Mouse (Mus musculus) intestine, postnatal 0 days (tissue): ENCODE measurements around the gene Snx30. TPM values are rescaled to one million over a fixed set of nuclear protein-coding genes. Genes with fewer than 3 reads are reported as not detected.

Experiments
- ATAC-seq: fragments of 200-750 bp; cut with Nextera tagmentation; 2 replicates; pipeline ENCODE4 v1.8.0; 2017; ENCODE audit warnings: mild to moderate bottlenecking, moderate TSS enrichment, moderate library complexity
- H3K27ac ChIP-seq: fragments of 300-500 bp; sonication (generic); 2 replicates; pipeline ENCODE4 v1.5.1; 2014; ENCODE audit warnings: mild to moderate bottlenecking, low read depth, low read length, moderate library complexity
- H3K27me3 ChIP-seq: fragments of 300-500 bp; sonication (generic); replicated peaks from 2 replicates; pipeline ENCODE4 v1.6.1; 2014; ENCODE audit warnings: low read length, mixed read lengths; ENCODE audit not compliant: control insufficient read depth, insufficient read depth
- H3K36me3 ChIP-seq: fragments of 300-500 bp; sonication (generic); 2 replicates; pipeline ENCODE4 v1.6.1; 2014; ENCODE audit warnings: mild to moderate bottlenecking, moderate library complexity; ENCODE audit not compliant: control insufficient read depth, insufficient read depth
- H3K4me1 ChIP-seq: fragments of 300-500 bp; sonication (generic); replicated peaks from 2 replicates; pipeline ENCODE4 v1.6.1; 2014; ENCODE audit warnings: antibody characterized with exemption, low read length, mixed read lengths; ENCODE audit not compliant: control insufficient read depth, insufficient read depth
- H3K4me2 ChIP-seq: fragments of 300-500 bp; sonication (generic); replicated peaks from 2 replicates; pipeline ENCODE4 v1.6.1; 2014; ENCODE audit warnings: low read depth, mild to moderate bottlenecking, moderate library complexity
- H3K4me3 ChIP-seq: fragments of 300-500 bp; sonication (generic); 2 replicates; pipeline ENCODE4 v1.5.1; 2014; ENCODE audit warnings: low read depth, low read length
- H3K9ac ChIP-seq: fragments of 300-500 bp; sonication (generic); 2 replicates; pipeline ENCODE4 v1.6.1; 2014; ENCODE audit warnings: mild to moderate bottlenecking, low read depth, low read length
- H3K9me3 ChIP-seq: fragments of 300-500 bp; sonication (generic); 2 replicates; pipeline ENCODE4 v1.6.1; 2016; ENCODE audit warnings: mixed run types; ENCODE audit not compliant: control insufficient read depth
- CTCF ChIP-seq: sonication (generic); IDR thresholded peaks from 2 replicates; pipeline ENCODE4 v1.5.1; 2016; ENCODE audit warnings: low read depth, mild to moderate bottlenecking, control low read depth, antibody characterized with exemption, moderate library complexity
- WGBS: fragments of 180-500 bp; shearing (Covaris S2); extraction: QIAGEN DNeasy Blood & Tissue Kit; methylation state at CpG from one replicate; pipeline ENCODE4 v1.1.7; 2014; 5-methylcytosine and 5-hydroxymethylcytosine counted together
- polyA plus RNA-seq: library from polyadenylated mRNA; unstranded; fragments of >200 nt; fragmentation: Nextera tagmentation; extraction: Ambion mirVana; gene quantifications from 2 replicates; pipeline ENCODE4 v1.2.1, GENCODE M21; 2015

Gene Snx30
- polyA plus RNA-seq, 1 experiment from 2014 or later = 5.1 TPM

DNA sequence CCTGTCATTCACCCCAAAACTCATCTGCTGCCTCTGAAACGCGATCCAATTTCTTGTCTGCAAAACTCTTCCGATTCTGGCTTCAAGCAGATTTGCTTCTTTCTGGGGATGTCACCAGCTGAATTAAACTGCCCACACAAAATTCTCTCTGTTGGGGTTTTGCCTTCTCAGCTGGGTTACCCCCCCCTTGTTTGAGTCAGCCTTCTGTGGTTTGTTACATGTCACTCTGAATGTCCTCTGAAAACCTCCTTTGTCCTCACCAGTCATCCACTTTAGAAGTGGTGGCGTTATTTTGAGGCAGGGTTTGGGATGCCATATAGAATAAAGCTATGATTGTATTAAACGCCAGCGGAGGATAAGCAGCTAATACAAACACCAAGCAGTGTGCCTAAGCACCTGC, 3.5 kb upstream of the Snx30 start:
- ATAC-seq = no peak
- H3K4me2 ChIP-seq = no peak overlapping the region
- H3K4me1 ChIP-seq = no peaks in the 10 kb centered on the region
- no peak overlapping the region for H3K9ac ChIP-seq
- no peak for TF ChIP-seq CTCF
- H3K4me3 ChIP-seq = no peak overlapping the region
- no peaks in the 10 kb centered on the region for H3K27me3 ChIP-seq
- H3K36me3 ChIP-seq = no peaks in the 10 kb centered on the region
- WGBS = 85% methylated on average over 6 of the region's 6 CpGs
- H3K9me3 ChIP-seq = no peaks in the 10 kb centered on the region
- H3K27ac ChIP-seq = no peak overlapping the region

DNA sequence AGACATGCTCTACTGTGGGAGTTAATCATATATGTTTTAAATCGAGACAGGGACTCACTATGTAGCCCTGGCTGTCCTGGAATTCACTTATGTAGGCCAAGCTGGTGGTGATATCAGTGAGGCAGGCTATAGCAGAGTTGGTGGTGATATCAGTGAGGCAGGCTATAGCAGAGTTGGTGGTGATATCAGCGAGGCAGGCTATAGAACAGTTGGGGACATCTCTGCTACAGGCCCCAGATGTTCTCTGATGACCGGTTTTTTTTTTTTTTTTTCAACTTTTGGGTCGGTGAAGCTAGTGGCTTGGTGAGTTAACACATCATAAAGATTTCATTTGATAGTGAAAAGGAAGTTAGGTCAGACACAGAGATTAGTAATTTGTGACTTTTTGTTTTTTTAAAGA, 2.8 kb upstream of the Snx30 start:
- Histone ChIP-seq H3K9me3 (no peaks in the 10 kb centered on the region), H3K27me3 (no peaks in the 10 kb centered on the region), H3K36me3 (no peaks in the 10 kb centered on the region), H3K4me3 (no peak overlapping the region), H3K9ac (no peak overlapping the region), H3K4me2 (no peak overlapping the region), H3K27ac (no peak overlapping the region), H3K4me1 (no peaks in the 10 kb centered on the region)
- ATAC-seq = no peak
- 61% methylated on average over 4 of the region's 4 CpGs for WGBS
- no peak for TF ChIP-seq CTCF

DNA sequence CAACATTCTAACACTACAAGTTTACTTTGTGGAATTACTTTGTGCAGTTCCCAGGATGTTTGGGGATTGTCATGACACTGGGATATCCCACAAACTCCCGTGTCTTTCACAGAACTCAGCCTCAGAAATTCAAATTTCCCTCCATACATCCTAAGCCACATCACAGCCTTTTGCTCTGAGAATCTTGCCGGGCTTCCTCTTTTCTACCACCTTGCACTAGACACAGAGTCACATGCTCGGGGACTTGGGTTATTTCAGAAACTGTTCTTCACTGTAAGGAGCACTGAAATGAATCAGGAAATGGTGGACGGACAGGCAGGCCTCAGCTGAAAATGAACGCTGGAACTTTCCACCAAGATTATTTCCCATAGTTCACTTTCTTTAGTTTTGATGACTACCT, 2.3 kb upstream of the Snx30 start:
- H3K27ac ChIP-seq = no peak overlapping the region
- no peak for ATAC-seq
- H3K4me2 ChIP-seq = no peak overlapping the region
- no peaks in the 10 kb centered on the region for H3K27me3 ChIP-seq
- no peak overlapping the region for H3K9ac ChIP-seq
- H3K4me1 ChIP-seq = no peaks in the 10 kb centered on the region
- no peak overlapping the region for H3K4me3 ChIP-seq
- no peaks in the 10 kb centered on the region for H3K36me3 ChIP-seq
- no peak for TF ChIP-seq CTCF
- no peaks in the 10 kb centered on the region for H3K9me3 ChIP-seq
- WGBS = 81% methylated on average over 5 of the region's 5 CpGs

DNA sequence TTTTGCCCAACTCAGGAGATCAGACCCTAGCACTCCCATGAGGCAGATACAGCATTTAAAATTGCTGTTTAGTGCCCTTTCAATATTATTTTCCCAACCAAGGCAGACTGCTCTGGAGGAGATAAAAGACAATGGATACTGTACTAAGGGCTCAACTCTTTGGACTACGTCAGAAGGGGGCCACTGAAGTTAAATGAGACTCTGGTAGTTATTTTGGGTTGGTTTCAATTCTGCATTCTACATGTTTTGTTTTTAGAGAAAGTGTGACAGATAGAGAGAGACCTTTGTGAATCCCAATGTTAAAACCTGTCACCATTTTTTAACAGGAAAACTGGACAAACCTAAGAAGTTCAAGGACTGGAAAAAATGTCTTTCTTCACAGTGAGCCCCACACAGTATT, 886 bp upstream of the Snx30 start:
- Histone ChIP-seq H3K4me2 (peak overlapping the region; percentile 97), H3K4me1 (no peaks in the 10 kb centered on the region), H3K36me3 (no peaks in the 10 kb centered on the region), H3K9ac (no peak overlapping the region), H3K27ac (no peak overlapping the region), H3K4me3 (peak overlapping the region; percentile 93; the same call in 1 of the 2 replicates), H3K9me3 (no peaks in the 10 kb centered on the region), H3K27me3 (no peaks in the 10 kb centered on the region)
- WGBS = 86% methylated on average over 1 of the region's 1 CpGs
- no peak for TF ChIP-seq CTCF
- no peak for ATAC-seq

DNA sequence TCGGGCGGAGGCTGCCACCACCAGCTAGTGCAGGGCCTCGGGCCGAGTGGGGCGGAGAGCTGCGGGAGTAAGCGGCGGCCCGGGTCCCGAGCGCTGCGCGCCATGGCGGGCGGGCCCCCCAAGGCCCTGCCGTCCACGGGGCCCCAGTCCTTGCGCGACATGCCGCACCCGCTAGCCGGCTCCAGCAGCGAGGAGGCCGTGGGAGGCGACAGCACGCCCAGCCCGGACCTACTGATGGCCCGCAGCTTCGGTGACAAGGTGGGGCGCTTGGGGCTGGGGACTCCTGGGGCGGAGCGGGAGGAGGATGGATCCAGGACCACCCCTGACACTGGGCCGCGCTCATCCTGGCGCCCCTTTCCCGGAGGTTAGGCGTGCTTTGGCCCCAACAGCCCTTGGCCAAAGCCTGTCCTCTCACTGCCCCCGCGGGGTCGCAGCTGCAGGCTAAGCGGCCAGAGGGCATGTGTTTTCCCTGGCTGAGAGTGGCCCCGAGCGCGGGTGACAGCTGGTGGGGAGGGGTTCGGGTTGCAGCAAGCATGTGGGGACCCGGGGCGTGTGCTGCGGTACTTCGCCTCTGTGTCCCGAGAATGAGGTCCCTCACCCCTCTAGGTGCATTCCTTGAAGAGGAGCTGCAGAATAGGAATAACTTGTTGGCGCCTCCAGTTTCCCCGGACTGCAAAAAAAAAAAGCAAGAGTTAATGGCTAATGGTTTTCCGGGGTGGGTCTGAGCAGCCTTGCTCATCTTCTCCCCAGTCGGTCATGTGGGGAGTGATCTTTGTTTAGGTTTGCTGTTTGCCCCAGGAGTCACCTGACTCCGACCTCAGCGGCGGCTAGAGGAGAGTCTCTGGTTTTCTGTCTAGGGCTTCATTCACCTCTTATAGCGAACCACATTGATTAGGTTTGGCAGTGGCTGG, 583 bp downstream of the Snx30 start:
- H3K9me3 ChIP-seq = no peaks in the 10 kb centered on the region
- ATAC-seq = peak; percentile 52
- no peaks in the 10 kb centered on the region for H3K36me3 ChIP-seq
- no peaks in the 10 kb centered on the region for H3K4me1 ChIP-seq
- peak overlapping the region; percentile 50 for H3K27ac ChIP-seq
- H3K4me3 ChIP-seq = peak overlapping the region; percentile 93
- no peaks in the 10 kb centered on the region for H3K27me3 ChIP-seq
- peak overlapping the region; percentile 71 for H3K9ac ChIP-seq
- no peak for TF ChIP-seq CTCF
- WGBS = under 1% methylated on average over 53 of the region's 58 CpGs
- peak overlapping the region; percentile 97 for H3K4me2 ChIP-seq

DNA sequence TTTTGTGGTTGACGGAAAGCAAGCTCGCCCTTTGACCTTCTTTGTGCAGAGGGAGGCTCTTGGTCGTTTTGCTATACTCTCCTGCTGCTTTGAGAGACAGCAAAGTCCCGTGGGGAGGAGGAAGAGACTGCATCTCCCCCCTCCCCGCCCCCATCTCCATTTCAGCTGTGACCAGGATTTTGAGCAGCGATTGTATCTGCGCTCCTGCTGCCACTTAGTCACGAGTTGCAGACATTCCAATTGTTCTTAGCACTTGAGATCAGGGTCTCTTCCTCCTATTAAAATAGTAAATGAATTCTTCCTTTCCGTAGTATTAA, 1.2 kb downstream of the Snx30 start:
- Histone ChIP-seq H3K4me1 (no peaks in the 10 kb centered on the region), H3K9ac (peak overlapping the region; percentile 71), H3K4me3 (peak overlapping the region; percentile 93; the same call in 1 of the 2 replicates), H3K27ac (peak overlapping the region; percentile 28; the same call in 1 of the 2 replicates), H3K4me2 (peak overlapping the region; percentile 97), H3K36me3 (no peaks in the 10 kb centered on the region), H3K9me3 (no peaks in the 10 kb centered on the region), H3K27me3 (no peaks in the 10 kb centered on the region)
- WGBS = 20% methylated on average over 9 of the region's 9 CpGs
- TF ChIP-seq CTCF = no peak
- no peak for ATAC-seq
